Comparison of ENCODE assay signal across 8 mouse cellular contexts in genomic region chr19:6941372-6942248, GRCm38 (mm10). TPM values are rescaled to one million over a fixed set of nuclear protein-coding genes. Genes with fewer than 3 reads are reported as not detected.
A peak's percentile ranks its signal among the peaks of the same experiment; 100 is the strongest.
DNase-seq lines count a peak whose midpoint lies in the region; ATAC-seq lines count a peak whose summit lies in the region.

TSS of gene Bad (plus strand) at chr19:6941861.

- under 1% methylated on average over 83 of the region's 83 CpGs for WGBS in intestine, embryonic 15.5 days

- peak within 1 kb of the TSS; percentile 95 for H3K4me2 ChIP-seq in intestine, embryonic 15.5 days (replicated peaks)

- DNase-seq in adrenal gland, adult 8-10 months: peak; percentile 88
- peak; percentile 88 for DNase-seq in embryo, embryonic 11.5 days (ENCODE audit: low read depth, low spot score)
- DNase-seq in gastrocnemius, postnatal 36 days: peak; percentile 92 to 96
- DNase-seq in left cerebral cortex, postnatal 25 days (ENCODE audit: low spot score in 2 of 2): peak; percentile 93 to 95
- DNase-seq in mesoderm, embryonic 11.5 days (ENCODE audit: low read depth, low spot score): peak; percentile 95
- DNase-seq in right cerebral cortex, postnatal 25 days: peak; percentile 94
- DNase-seq in urinary bladder, postnatal 36 days (ENCODE audit: low spot score in 2 of 2): peak; percentile 92 to 94

- H3K9ac ChIP-seq in intestine, embryonic 15.5 days: peak within 1 kb of the TSS; percentile 90

- H3K9me3 ChIP-seq in intestine, embryonic 15.5 days: no peaks in the 10 kb centered on the region

- no peaks in the 10 kb centered on the region for H3K36me3 ChIP-seq in intestine, embryonic 15.5 days

- intact Hi-C loops in gastrocnemius, postnatal 36 days (cut with DNase I): loop anchor here (2.0 kb wide), 1 partner anchor 13 kb away; no protein-coding TSS in a partner anchor
- intact Hi-C loops in left cerebral cortex, postnatal 25 days (cut with DNase I): loop anchor here (1.0 to 5.0 kb wide), 2 partner anchors 10 to 36 kb away; partner anchors contain the start of gene Plcb3

- H3K4me3 ChIP-seq in intestine, embryonic 15.5 days (replicated peaks): peak within 1 kb of the TSS; percentile 78

- peak within 1 kb of the TSS; percentile 96 for H3K27ac ChIP-seq in intestine, embryonic 15.5 days

- H3K4me1 ChIP-seq in intestine, embryonic 15.5 days (replicated peaks): peaks cover 26% of the 10 kb centered on the region

- H3K27me3 ChIP-seq in intestine, embryonic 15.5 days (replicated peaks): no peaks in the 10 kb centered on the region

- peak; percentile 88 for ATAC-seq in intestine, embryonic 15.5 days

RNA-seq across cellular contexts. Expression of gene Bad, which starts in this region (rescaled TPM):
- 10 to 100 TPM; 49.9 to 63.1 (median 56.6) TPM for total RNA-seq in adrenal gland, adult 8-10 months (2022)
- 10 to 100 TPM; 10.7 to 14.1 TPM for total RNA-seq in gastrocnemius, postnatal 36 days (2021)
- 70.0 and 72.4 TPM in 2 replicates for polyA plus RNA-seq in intestine, embryonic 15.5 days (2015; fragmentation: Nextera tagmentation; extraction: Ambion mirVana)
- 10 to 100 TPM; 37.7 to 38.3 TPM for total RNA-seq in left cerebral cortex, postnatal 25 days (2021)

Comparison
In these comparisons a context has a peak if more than half of its experiments do, and no peak if none do; other contexts are left out.
1. Peak in every context shown above with its lines: DNase-seq, ATAC-seq, H3K4me3 ChIP-seq and H3K27ac ChIP-seq.